Mouse (Mus musculus) layer of hippocampus, postnatal 36 days (tissue): ENCODE measurements around the gene Sync. TPM values are rescaled to one million over a fixed set of nuclear protein-coding genes. Genes with fewer than 3 reads are reported as not detected.

ENCODE experiments used
- microRNA-seq, 2 experiments: library from miRNA; unstranded; fragments of <30 nt; microRNA quantifications; one replicate each; pipeline ENCODE4 v1.2.0; 2021
- total RNA-seq, 2 experiments: library from RNA; stranded (reverse); gene quantifications; 2 replicates each; pipeline ENCODE4 v1.2.3; 2021

Gene Sync
- total RNA-seq, 2 experiments from 2014 or later: 0.56 to 1.1 TPM

Small RNA genes lying within 50 kb of the gene (microRNA-seq; reads per million reads assigned to microRNA genes)
- 0 reads per million in 2 experiments for gene Gm22994

Other genes starting within 250 kb of the Sync start
- 10 to 100 TPM; 40.7 to 45.9 TPM for gene Rnf19b, start 229.3 kb upstream of the Sync start, total RNA-seq
- gene Tmem54, start 182.1 kb upstream of the Sync start, total RNA-seq: not detected
- 1,000 to 10,000 TPM; 2,384 to 2,720 TPM for gene Hpca, start 165.6 kb upstream of the Sync start, total RNA-seq
- gene Fndc5, start 150.6 kb upstream of the Sync start, total RNA-seq: 10 to 100 TPM; 76.2 to 78.0 TPM
- gene S100pbp, start 97.9 kb upstream of the Sync start, total RNA-seq: 10 to 100 TPM; 31.8 to 34.8 TPM
- 10 to 100 TPM; 84.4 to 95.9 TPM for gene Yars, start 97.9 kb upstream of the Sync start, total RNA-seq
- 1 to 10 TPM; 5.8 TPM for gene C77080, start 26.2 kb upstream of the Sync start, total RNA-seq
- 100 to 1,000 TPM; 123 to 129 TPM for gene Rbbp4, start 47.8 kb downstream of the Sync start, total RNA-seq
- 10 to 100 TPM; 29.4 to 35.8 TPM for gene Zbtb8os, start 48.1 kb downstream of the Sync start, total RNA-seq
- 1 to 10 TPM; 3.0 to 4.1 TPM for gene Zbtb8a, start 90.5 kb downstream of the Sync start, total RNA-seq
- 1 to 10 TPM; 3.6 to 4.6 TPM for gene Zbtb8b, start 153.2 kb downstream of the Sync start, total RNA-seq
- 10 to 100 TPM; 53.4 to 54.5 TPM for gene Bsdc1, start 174.0 kb downstream of the Sync start, total RNA-seq
- not detected for gene Tssk3, start 203.4 kb downstream of the Sync start, total RNA-seq
- gene Fam229a, start 203.6 kb downstream of the Sync start, total RNA-seq: not detected
- 100 to 1,000 TPM; 105 to 115 TPM for gene Marcksl1, start 226.0 kb downstream of the Sync start, total RNA-seq